Mouse (Mus musculus): ENCODE data around the gene Tnfrsf13b. TPM values are rescaled to one million over a fixed set of nuclear protein-coding genes. Genes with fewer than 3 reads are reported as not detected.

Gene Tnfrsf13b
- total and polyA plus RNA-seq, 3 experiments: 260 to 356 (median 338) TPM

- Histone ChIP-seq H3K36me3 (replicated peaks in 1 of 2; ENCODE audit: control insufficient read depth in 1 of 2, insufficient read depth in 1 of 2, low read length in 1 of 2) (no peaks in the 10 kb centered on the region), H3K9me3 (replicated peaks; ENCODE audit: low read length) (no peaks in the 10 kb centered on the region), H3K79me2 (replicated peaks; ENCODE audit: control insufficient read depth, extremely low read depth, insufficient read depth, poor library complexity, severe bottlenecking) (no peaks in the 10 kb centered on the region), H3K4me3 (replicated peaks in 1 of 3; ENCODE audit: low read depth in 2 of 3, low read length in 2 of 3, poor library complexity in 1 of 3) (no peak overlapping the region), H3K4me2 (ENCODE audit: insufficient read depth, low read depth, poor library complexity, severe bottlenecking) (no peak overlapping the region), H3K4me1 (ENCODE audit: control insufficient read depth in 1 of 2, insufficient read depth in 2 of 2) (peaks cover 0 to 3% of the 10 kb centered on the region in 2 experiments; a peak in 2 of 4 replicates), H3K27ac (ENCODE audit: insufficient read depth, low read depth) (no peak overlapping the region), H3K27me3 (replicated peaks) (peaks cover 14% of the 10 kb centered on the region), H3K9ac (ENCODE audit: insufficient read depth, low read depth) (no peak overlapping the region)
- TF ChIP-seq MAZ (IDR thresholded peaks at IDR 0.05; ENCODE audit: low read depth, low read length) (no peak), CTCF (conservative IDR thresholded peaks at IDR 0.05 in 1 of 2, IDR thresholded peaks at IDR 0.05 in 1 of 2; ENCODE audit: low read depth in 2 of 2, low read length in 2 of 2) (no peak), NELFE (IDR thresholded peaks at IDR 0.05; ENCODE audit: low read depth, low read length) (no peak), MAX (IDR thresholded peaks at IDR 0.05; ENCODE audit: low read length) (no peak), TCF12 (IDR thresholded peaks at IDR 0.05; ENCODE audit: low read depth, low read length) (no peak), USF2 (conservative IDR thresholded peaks at IDR 0.05; ENCODE audit: low read depth, low read length) (no peak), ZMIZ1 (IDR thresholded peaks at IDR 0.05; ENCODE audit: low read depth, low read length) (no peak), TBP (conservative IDR thresholded peaks at IDR 0.05; ENCODE audit: low read depth, low read length) (no peak)
- no peak for DNase-seq (ENCODE audit: extremely low read depth)
- in situ Hi-C loops (cut with MboI; ENCODE audit: low pct_ligation_motif_present, low pct_unique_long_range_greater_than_20kb, low sequenced_read_pairs): loop anchor here (5.0 to 10.0 kb wide), 3 partner anchors 150 to 312 kb away; partner anchors contain the start of genes B9d1 and Slc47a2
- dilution Hi-C loops (cut with MboI; ENCODE audit: extremely low pct_ligation_motif_present, extremely low pct_unique_long_range_greater_than_20kb, low sequenced_read_pairs): no loop called here
Observed at GRCm38 (mm10) chr11:61192779-61193178, 66.2 kb downstream of the Tnfrsf13b start.

- no peak overlapping the region for H3K4me3 ChIP-seq (replicated peaks in 1 of 3; ENCODE audit: low read depth in 2 of 3, low read length in 2 of 3, poor library complexity in 1 of 3)
- no peak overlapping the region for H3K27ac ChIP-seq (ENCODE audit: insufficient read depth, low read depth)
- dilution Hi-C loops (cut with MboI; ENCODE audit: extremely low pct_ligation_motif_present, extremely low pct_unique_long_range_greater_than_20kb, low sequenced_read_pairs): no loop called here
- TF ChIP-seq NRF1 (IDR thresholded peaks at IDR 0.05; ENCODE audit: low read depth, low read length): peak; percentile 42; the same call in 1 of the 2 replicates
- no peak for TF ChIP-seq MXI1 (IDR thresholded peaks at IDR 0.05; ENCODE audit: low read depth, low read length)
- no peak for TF ChIP-seq MAFK (IDR thresholded peaks at IDR 0.05; ENCODE audit: insufficient replicate concordance, low read length)
- 0 out of 2 replicates have a peak, but pooled peaks have one; percentile 41 for TF ChIP-seq ELF1 (IDR thresholded peaks at IDR 0.05; ENCODE audit: low read depth, low read length)
- peak; percentile 83 for TF ChIP-seq ZC3H11A (IDR thresholded peaks at IDR 0.05; ENCODE audit: low read depth, low read length)
- TF ChIP-seq BHLHE40 (IDR thresholded peaks at IDR 0.05; ENCODE audit: low read depth, low read length): peak; percentile 82
- TF ChIP-seq IRF4 (IDR thresholded peaks at IDR 0.05; ENCODE audit: low read depth, low read length): peak; percentile 57
- TF ChIP-seq NELFE (IDR thresholded peaks at IDR 0.05; ENCODE audit: low read depth, low read length): no peak; the same call in 1 of the 2 replicates
- TF ChIP-seq MYC (IDR thresholded peaks at IDR 0.05; ENCODE audit: low read depth, low read length): 0 out of 2 replicates have a peak, but pooled peaks have one; percentile 62
- TF ChIP-seq CTCF (conservative IDR thresholded peaks at IDR 0.05 in 1 of 2, IDR thresholded peaks at IDR 0.05 in 1 of 2; ENCODE audit: low read depth in 2 of 2, low read length in 2 of 2): peak; percentile 92 to 99
- peak; percentile 50; the same call in 1 of the 2 replicates for TF ChIP-seq MEF2A (IDR thresholded peaks at IDR 0.05; ENCODE audit: borderline replicate concordance, low read depth, low read length)
- peak; percentile 97 for TF ChIP-seq SMC3 (IDR thresholded peaks at IDR 0.05; ENCODE audit: low read depth, low read length)
- TF ChIP-seq SIN3A (IDR thresholded peaks at IDR 0.05; ENCODE audit: low read length): 0 out of 2 replicates have a peak, but pooled peaks have one; percentile 27
- peak; percentile 52; the same call in 1 of the 2 replicates for TF ChIP-seq E2F4 (IDR thresholded peaks at IDR 0.05; ENCODE audit: insufficient replicate concordance, low read depth, low read length)
- no peak overlapping the region for H3K9ac ChIP-seq (ENCODE audit: insufficient read depth, low read depth)
- DNase-seq (ENCODE audit: extremely low read depth): peak; percentile 85
- no peaks in the 10 kb centered on the region for H3K36me3 ChIP-seq (replicated peaks in 1 of 2; ENCODE audit: control insufficient read depth in 1 of 2, insufficient read depth in 1 of 2, low read length in 1 of 2)
- H3K9me3 ChIP-seq (replicated peaks; ENCODE audit: low read length): no peaks in the 10 kb centered on the region
- H3K4me2 ChIP-seq (ENCODE audit: insufficient read depth, low read depth, poor library complexity, severe bottlenecking): no peak overlapping the region
- H3K4me1 ChIP-seq (ENCODE audit: control insufficient read depth in 1 of 2, insufficient read depth in 2 of 2): peaks cover 0 to 3% of the 10 kb centered on the region in 2 experiments; a peak in 2 of 4 replicates
- in situ Hi-C loops (cut with MboI; ENCODE audit: low pct_ligation_motif_present, low pct_unique_long_range_greater_than_20kb, low sequenced_read_pairs): loop anchor here (5.0 to 10.0 kb wide), 3 partner anchors 149 to 311 kb away; partner anchors contain the start of genes B9d1 and Slc47a2
- peaks cover 14% of the 10 kb centered on the region for H3K27me3 ChIP-seq (replicated peaks)
- no peaks in the 10 kb centered on the region for H3K79me2 ChIP-seq (replicated peaks; ENCODE audit: control insufficient read depth, extremely low read depth, insufficient read depth, poor library complexity, severe bottlenecking)
Observed at GRCm38 (mm10) chr11:61193392-61193791, 66.8 kb downstream of the Tnfrsf13b start.
